Mouse (Mus musculus) midbrain, embryonic 16.5 days (tissue): ENCODE measurements around the gene Unc5b. TPM values are rescaled to one million over a fixed set of nuclear protein-coding genes. Genes with fewer than 3 reads are reported as not detected.

Source experiments
- ATAC-seq: fragments of 200-750 bp; cut with Nextera tagmentation; 2 replicates; pipeline ENCODE4 v1.8.0; 2017; ENCODE audit warnings: moderate TSS enrichment
- H3K27ac ChIP-seq: fragments of 300-500 bp; sonication (generic); 2 replicates; pipeline ENCODE4 v1.5.1; 2014; ENCODE audit warnings: mild to moderate bottlenecking, low read length, mixed read lengths
- H3K27me3 ChIP-seq: fragments of 300-500 bp; sonication (generic); 2 replicates; pipeline ENCODE4 v1.6.1; 2014; ENCODE audit warnings: low read depth, low read length, mixed read lengths; ENCODE audit not compliant: control insufficient read depth, insufficient read depth
- H3K36me3 ChIP-seq: fragments of 300-500 bp; sonication (generic); 2 replicates; pipeline ENCODE4 v1.6.1; 2014; ENCODE audit warnings: mild to moderate bottlenecking, low read length, moderate library complexity, mixed read lengths; ENCODE audit not compliant: control insufficient read depth, insufficient read depth
- H3K4me1 ChIP-seq: fragments of 300-500 bp; sonication (generic); 2 replicates; pipeline ENCODE4 v1.6.1; 2014; ENCODE audit warnings: mild to moderate bottlenecking, low read length, mixed read lengths; ENCODE audit not compliant: control insufficient read depth, insufficient read depth
- H3K4me2 ChIP-seq: fragments of 300-500 bp; sonication (generic); 2 replicates; pipeline ENCODE4 v1.6.1; 2014; ENCODE audit warnings: mild to moderate bottlenecking, low read length, mixed read lengths
- H3K4me3 ChIP-seq: fragments of 300-500 bp; sonication (generic); 2 replicates; pipeline ENCODE4 v1.5.1; 2014; ENCODE audit warnings: low read depth, mild to moderate bottlenecking, low read length, moderate library complexity, mixed read lengths
- H3K9ac ChIP-seq: fragments of 300-500 bp; sonication (generic); 2 replicates; pipeline ENCODE4 v1.6.1; 2014; ENCODE audit warnings: low read depth, low read length, mixed read lengths
- H3K9me3 ChIP-seq: fragments of 300-500 bp; sonication (generic); replicated peaks from 2 replicates; pipeline ENCODE4 v1.6.1; 2014; ENCODE audit warnings: mild to moderate bottlenecking, low read length, mixed read lengths; ENCODE audit not compliant: control insufficient read depth, poor library complexity, severe bottlenecking
- WGBS: fragments of 180-500 bp; shearing (Covaris S2); extraction: QIAGEN DNeasy Blood & Tissue Kit; methylation state at CpG from one replicate; pipeline ENCODE4 v1.1.7; 2014; 5-methylcytosine and 5-hydroxymethylcytosine counted together
- polyA plus RNA-seq: library from polyadenylated mRNA; unstranded; fragments of >200 nt; fragmentation: Nextera tagmentation; extraction: Ambion mirVana; gene quantifications from 2 replicates; pipeline ENCODE4 v1.2.1, GENCODE M21; 2015

The Unc5b gene
- polyA plus RNA-seq, 1 experiment from 2014 or later = 2.0 TPM

DNA sequence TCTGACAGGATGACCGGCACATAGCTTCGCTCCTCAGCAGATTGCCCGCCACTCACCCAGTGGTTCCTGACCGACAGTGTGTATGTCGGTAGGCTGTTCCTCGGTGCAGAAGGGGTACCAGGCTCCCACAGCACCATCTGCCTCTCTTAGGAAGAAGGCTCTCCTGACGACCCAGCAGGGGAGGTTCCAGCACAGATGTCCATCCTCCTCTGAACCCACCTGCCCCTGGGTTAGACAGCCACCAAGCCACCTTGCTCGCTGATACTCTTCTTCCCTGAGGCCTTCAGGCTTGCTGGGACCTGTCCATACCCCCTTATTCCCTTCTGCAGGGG, 25.2 kb downstream of the Unc5b start:
- Histone ChIP-seq H3K27ac (no peak overlapping the region), H3K9me3 (no peaks in the 10 kb centered on the region), H3K9ac (no peak overlapping the region), H3K27me3 (no peaks in the 10 kb centered on the region), H3K36me3 (no peaks in the 10 kb centered on the region), H3K4me2 (no peak overlapping the region), H3K4me1 (peaks cover 10% of the 10 kb centered on the region; the same call in 1 of the 2 replicates), H3K4me3 (no peak overlapping the region)
- WGBS = 74% methylated on average over 8 of the region's 8 CpGs
- ATAC-seq = no peak

DNA sequence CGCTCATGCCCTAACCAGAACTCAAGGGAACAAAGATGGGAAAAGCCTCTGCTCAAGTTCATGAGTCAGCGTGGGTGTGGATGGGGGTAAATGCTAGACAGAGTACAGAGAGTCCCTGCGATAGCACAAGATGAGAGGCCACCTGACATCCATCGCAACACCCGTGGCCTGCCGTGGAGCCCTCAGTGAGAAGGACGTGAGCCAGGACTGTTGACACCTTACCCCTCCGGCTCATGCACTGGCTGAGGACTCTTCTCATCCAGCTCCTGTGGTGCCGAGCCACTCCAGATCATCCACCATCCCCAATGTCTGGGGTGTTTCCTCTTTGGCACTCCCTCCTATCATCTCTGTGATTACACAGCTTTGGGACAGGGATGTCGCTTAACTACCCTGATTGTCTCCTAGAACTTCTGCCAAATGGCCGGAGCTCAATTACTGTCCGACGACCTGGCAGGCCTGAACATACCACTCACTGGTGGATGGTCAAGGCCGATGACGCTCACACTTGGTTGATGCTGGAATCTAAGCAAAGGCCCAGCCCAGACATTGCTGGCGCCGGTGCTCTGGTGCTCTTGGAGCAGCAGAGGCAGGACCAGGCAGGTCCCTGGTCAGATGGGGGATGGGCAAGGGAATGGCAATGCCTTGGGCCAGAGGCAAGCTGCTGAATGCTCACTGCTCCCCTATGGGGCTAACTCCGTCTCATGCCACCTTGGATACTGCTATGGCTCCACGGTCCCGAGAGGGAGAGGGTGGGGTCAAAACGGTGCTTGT, 25.8 kb downstream of the Unc5b start:
- no peak for ATAC-seq
- H3K4me3 ChIP-seq = no peak overlapping the region
- 87% methylated on average over 21 of the region's 21 CpGs for WGBS

DNA sequence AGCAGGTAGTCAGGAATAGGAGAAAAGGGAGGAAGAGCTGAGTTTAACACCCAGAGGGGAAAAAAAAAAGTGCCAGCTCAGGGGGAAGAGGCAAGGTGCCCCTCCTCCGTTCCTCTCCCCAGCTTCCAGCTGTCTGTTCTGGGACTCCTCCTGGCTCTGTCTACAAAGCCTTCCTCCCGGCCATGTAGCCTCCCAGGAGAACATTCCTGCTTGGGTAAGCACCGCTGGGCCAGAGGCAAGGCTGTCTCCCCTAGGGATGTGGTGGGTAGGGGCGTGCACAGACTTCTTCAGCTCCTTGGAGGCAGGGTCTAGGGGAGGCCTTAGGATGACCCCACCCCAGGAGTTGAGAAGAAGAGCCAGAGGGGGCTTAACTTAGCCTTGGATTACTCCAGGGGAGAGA, 26.5 kb downstream of the Unc5b start:
- ATAC-seq = no peak
- H3K27me3 ChIP-seq = no peaks in the 10 kb centered on the region
- no peak overlapping the region for H3K27ac ChIP-seq
- H3K9me3 ChIP-seq = no peaks in the 10 kb centered on the region
- H3K9ac ChIP-seq = no peak overlapping the region
- no peak overlapping the region for H3K4me2 ChIP-seq
- 32% methylated on average over 4 of the region's 4 CpGs for WGBS
- H3K4me3 ChIP-seq = no peak overlapping the region
- peaks cover 12% of the 10 kb centered on the region; the same call in 1 of the 2 replicates for H3K4me1 ChIP-seq
- H3K36me3 ChIP-seq = no peaks in the 10 kb centered on the region

More for the DNA sequence above, 25.8 kb downstream of the Unc5b start:
- Histone ChIP-seq H3K9ac (no peak overlapping the region), H3K36me3 (no peaks in the 10 kb centered on the region), H3K9me3 (no peaks in the 10 kb centered on the region), H3K4me2 (no peak overlapping the region), H3K4me1 (peaks cover 12% of the 10 kb centered on the region; the same call in 1 of the 2 replicates), H3K27me3 (no peaks in the 10 kb centered on the region), H3K27ac (no peak overlapping the region)

DNA sequence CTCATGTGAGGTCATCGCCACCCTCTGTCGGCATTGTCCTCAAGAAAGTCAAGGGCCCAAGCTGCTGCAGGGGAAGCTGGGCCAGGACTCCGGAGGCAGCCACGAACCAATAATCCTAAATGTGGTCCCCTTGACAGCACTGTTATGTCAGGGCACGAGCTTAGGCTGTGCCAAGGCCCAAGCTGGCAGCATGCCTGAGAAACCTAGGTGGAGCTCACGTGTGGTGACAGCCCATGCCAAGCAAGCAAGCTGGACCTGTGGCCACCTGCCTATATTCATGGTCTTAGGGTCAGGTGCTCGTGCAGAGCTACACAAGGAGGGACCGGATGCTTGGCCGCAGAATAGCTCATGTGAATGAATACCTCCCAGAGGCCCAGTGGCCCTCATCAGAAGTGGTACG, 27.4 kb downstream of the Unc5b start:
- Histone ChIP-seq H3K4me2 (no peak overlapping the region), H3K27me3 (no peaks in the 10 kb centered on the region), H3K4me3 (no peak overlapping the region), H3K9ac (no peak overlapping the region), H3K4me1 (peaks cover 12% of the 10 kb centered on the region; the same call in 1 of the 2 replicates), H3K27ac (no peak overlapping the region), H3K36me3 (no peaks in the 10 kb centered on the region), H3K9me3 (no peaks in the 10 kb centered on the region)
- no peak for ATAC-seq
- 86% methylated on average over 10 of the region's 10 CpGs for WGBS

DNA sequence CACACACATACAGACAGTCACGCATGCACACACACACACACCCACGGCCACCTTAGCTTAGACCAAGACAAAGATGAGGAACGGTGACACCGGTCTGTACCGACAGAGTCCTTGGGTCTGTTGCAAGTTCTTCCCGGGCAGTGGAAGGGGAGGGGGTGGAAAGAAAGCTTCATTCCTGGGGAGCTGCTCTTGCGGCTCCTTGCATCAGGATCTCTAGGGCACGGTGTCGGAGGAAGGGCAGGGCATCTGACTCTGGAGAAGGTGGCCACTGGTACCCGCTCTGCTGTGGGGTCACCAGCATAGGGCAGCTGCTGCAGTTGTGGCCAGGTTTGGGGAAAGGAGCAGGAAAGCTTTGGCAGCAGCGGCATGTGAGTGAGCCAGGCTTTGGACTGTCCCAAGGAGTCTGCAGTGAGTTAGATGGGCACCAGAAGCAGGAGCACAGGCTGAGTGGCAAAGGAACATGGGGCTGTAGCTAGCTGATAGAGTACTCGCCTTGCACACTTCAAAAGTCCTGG, 29.4 kb downstream of the Unc5b start:
- Histone ChIP-seq H3K4me1 (peaks cover 5% of the 10 kb centered on the region; the same call in 1 of the 2 replicates), H3K9ac (no peak overlapping the region), H3K4me2 (no peak overlapping the region), H3K27ac (no peak overlapping the region), H3K27me3 (no peaks in the 10 kb centered on the region), H3K9me3 (no peaks in the 10 kb centered on the region), H3K36me3 (no peaks in the 10 kb centered on the region), H3K4me3 (no peak overlapping the region)
- ATAC-seq = no peak
- WGBS = 65% methylated on average over 12 of the region's 12 CpGs

DNA sequence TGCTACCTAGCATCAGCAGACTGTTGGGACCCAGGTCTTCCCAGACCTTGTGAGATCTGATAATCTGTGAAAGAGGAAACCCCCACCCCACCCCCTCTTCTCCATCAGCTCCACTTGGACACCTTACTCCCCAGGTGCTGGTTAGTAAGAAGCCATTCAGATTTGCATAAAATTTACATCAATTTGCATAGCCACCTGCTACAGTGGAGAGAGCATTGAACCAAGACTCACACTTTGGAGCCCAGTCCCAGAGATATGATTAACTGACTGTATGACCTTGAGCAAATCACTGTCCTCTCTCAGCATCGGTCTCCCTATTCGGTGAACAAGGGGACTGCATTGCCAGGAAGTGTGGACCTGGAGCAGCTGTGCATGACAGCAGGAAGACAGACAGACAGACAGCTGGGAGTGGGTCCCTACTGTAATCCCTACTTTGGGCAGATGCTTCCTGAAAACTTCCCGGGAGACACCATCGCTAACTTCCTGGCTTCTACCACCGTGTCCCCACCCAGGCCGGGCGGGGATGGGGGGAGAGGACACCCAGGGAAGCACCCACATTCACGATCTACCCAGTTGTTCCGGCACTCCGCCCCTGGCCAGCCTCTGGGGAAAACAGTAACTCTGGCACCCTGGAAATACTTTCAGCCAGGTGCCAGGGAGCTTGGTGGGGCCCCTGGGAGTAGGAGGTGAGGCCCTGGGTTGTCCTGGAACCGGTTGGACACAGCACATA, 30.0 kb downstream of the Unc5b start:
- Histone ChIP-seq H3K4me3 (no peak overlapping the region), H3K36me3 (no peaks in the 10 kb centered on the region), H3K27me3 (no peaks in the 10 kb centered on the region), H3K27ac (no peak overlapping the region), H3K9ac (no peak overlapping the region), H3K4me2 (no peak overlapping the region), H3K9me3 (no peaks in the 10 kb centered on the region), H3K4me1 (peaks cover 5% of the 10 kb centered on the region; the same call in 1 of the 2 replicates)
- no peak for ATAC-seq
- WGBS = 41% methylated on average over 11 of the region's 11 CpGs

DNA sequence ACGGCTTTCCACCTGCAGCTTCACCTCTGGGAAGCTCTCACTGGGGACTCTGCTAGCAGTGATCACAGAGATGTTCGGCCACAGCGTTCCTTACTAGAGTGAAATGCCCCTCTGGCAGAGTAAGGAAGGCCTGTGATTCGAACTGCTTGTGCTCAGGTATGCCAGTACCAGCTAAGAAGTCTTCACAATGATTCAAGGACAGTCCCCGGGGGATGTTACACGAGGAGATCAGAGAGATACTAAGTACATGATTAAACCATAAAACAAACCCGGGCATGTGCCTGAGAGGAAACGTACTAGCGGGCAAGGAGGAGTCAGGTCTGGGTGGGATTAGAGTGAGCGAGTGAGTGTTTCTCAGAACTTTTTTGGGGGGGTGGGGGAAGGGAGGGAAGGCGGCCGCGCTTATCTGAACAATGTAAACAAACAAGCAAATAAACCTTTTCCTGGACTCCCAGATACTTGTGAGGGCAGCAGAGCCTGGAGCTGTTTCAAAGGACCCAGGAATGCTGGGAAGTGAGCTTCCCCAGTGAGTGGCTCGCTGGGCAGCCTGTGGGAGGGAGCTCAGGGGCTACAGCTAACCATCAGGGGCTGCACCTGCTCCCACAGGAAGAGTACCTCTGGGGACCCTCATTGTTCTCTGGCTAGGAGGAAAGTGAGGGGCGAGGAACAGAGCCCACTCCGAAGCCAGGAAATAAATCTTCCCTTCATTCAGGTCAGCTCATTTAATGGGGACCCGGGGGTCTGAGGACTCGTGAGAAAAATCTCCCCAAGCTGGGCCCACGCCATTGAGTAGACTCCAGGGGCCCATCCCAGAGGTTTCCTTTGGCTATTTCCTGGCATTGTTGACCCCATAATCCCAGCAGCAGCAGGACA, 30.9 kb downstream of the Unc5b start:
- Histone ChIP-seq H3K9ac (no peak overlapping the region), H3K4me1 (peaks cover 5% of the 10 kb centered on the region; the same call in 1 of the 2 replicates), H3K4me2 (no peak overlapping the region), H3K36me3 (no peaks in the 10 kb centered on the region), H3K27me3 (no peaks in the 10 kb centered on the region), H3K4me3 (no peak overlapping the region), H3K27ac (no peak overlapping the region), H3K9me3 (no peaks in the 10 kb centered on the region)
- no peak for ATAC-seq
- WGBS = 15% methylated on average over 19 of the region's 19 CpGs

DNA sequence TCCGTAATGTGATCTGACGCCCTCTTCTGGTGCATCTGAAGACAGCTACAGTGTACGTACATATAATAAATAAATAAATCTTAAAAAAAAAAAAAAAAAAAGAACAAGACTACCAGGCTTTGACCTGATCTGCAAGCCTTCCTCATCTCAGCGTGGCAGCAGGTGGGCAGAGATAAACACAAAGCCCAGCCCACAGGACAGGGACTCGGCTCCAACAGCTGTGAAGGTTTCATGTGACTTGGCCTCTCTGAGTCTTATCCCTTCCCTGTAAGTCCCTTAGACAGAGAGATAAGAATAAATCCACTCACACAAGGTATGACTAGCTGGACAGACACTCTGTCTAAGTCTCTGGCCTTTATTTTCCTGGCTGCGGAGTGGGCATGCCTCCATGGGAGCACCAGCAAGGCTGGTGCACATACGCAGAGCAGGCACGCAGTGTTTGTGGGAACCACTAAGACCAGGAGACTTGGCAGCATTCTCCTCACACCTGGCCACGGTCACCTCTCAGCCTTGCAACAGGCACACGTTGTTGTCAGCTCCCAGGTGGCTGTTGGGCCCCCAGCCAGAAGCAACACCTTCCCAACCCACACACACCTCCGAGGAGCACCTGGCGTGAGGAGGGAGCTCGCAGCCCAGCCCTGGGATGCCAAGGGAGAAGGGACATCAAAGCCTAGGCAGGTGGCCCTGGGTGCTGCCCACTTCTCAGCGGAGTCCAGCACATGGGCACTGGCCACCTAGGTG, 33.5 kb downstream of the Unc5b start:
- no peak for ATAC-seq
- WGBS = 89% methylated on average over 14 of the region's 14 CpGs
- H3K4me2 ChIP-seq = no peak overlapping the region
- no peak overlapping the region for H3K4me3 ChIP-seq
- peaks cover 5% of the 10 kb centered on the region; the same call in 1 of the 2 replicates for H3K4me1 ChIP-seq
- H3K36me3 ChIP-seq = no peaks in the 10 kb centered on the region
- no peaks in the 10 kb centered on the region for H3K9me3 ChIP-seq
- H3K27me3 ChIP-seq = no peaks in the 10 kb centered on the region
- H3K27ac ChIP-seq = no peak overlapping the region
- no peak overlapping the region for H3K9ac ChIP-seq
